Mouse (Mus musculus): ENCODE measurements at regions not wholly inside any gene's neighbourhood (a gene's known extent, or its start where the extent isn't known, plus 50 kb on each side); places are given as distances from the start of the nearest gene placed in this dataset.

- no peak for DNase-seq (ENCODE audit: low spot score in 2 of 2)
- intact Hi-C loops (cut with DNase I) = no loop called here
These were observed 315.4 kb upstream of the Jmjd1c start for GRCm38 (mm10) chr10:66780335-66781170.

GRCm38 (mm10) chr10:66781171-66781510 lies 314.8 kb upstream of the Jmjd1c start:
- DNase-seq (ENCODE audit: low spot score in 2 of 2) = no peak
- intact Hi-C loops (cut with DNase I) = no loop called here

DNA sequence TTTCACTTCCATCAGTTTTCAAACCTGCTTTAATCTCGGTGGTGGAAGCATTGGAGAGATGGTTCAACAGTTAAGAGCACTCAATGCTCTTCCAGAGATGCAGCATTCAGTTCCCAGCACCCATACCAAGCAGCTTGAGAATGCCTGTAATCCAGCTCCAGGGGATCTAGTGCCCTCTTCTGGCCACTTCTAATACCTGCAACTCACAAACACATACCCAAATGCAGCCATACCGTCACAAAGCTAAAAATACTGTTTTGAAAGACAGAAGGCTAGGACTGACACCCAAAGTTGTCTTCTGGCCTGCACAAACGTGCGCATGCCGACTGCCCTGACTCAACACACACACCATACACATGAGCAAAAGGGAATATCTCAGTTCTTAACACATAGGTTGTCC lies 313.9 kb upstream of the Jmjd1c start:
- no peak for DNase-seq (ENCODE audit: low spot score in 2 of 2)
- intact Hi-C loops (cut with DNase I) = no loop called here

- no peak for DNase-seq (ENCODE audit: low spot score in 2 of 2)
- intact Hi-C loops (cut with DNase I) = no loop called here
These were observed 308.1 kb upstream of the Jmjd1c start for GRCm38 (mm10) chr10:66787812-66788211.

GRCm38 (mm10) chr10:66796296-66796695 lies 299.6 kb upstream of the Jmjd1c start:
- intact Hi-C loops (cut with DNase I) = no loop called here
- no peak for DNase-seq (ENCODE audit: low spot score in 2 of 2)

- intact Hi-C loops (cut with DNase I) = no loop called here
- DNase-seq (ENCODE audit: low spot score in 2 of 2) = no peak
These were observed 293.2 kb upstream of the Jmjd1c start for GRCm38 (mm10) chr10:66802691-66803090.

DNA sequence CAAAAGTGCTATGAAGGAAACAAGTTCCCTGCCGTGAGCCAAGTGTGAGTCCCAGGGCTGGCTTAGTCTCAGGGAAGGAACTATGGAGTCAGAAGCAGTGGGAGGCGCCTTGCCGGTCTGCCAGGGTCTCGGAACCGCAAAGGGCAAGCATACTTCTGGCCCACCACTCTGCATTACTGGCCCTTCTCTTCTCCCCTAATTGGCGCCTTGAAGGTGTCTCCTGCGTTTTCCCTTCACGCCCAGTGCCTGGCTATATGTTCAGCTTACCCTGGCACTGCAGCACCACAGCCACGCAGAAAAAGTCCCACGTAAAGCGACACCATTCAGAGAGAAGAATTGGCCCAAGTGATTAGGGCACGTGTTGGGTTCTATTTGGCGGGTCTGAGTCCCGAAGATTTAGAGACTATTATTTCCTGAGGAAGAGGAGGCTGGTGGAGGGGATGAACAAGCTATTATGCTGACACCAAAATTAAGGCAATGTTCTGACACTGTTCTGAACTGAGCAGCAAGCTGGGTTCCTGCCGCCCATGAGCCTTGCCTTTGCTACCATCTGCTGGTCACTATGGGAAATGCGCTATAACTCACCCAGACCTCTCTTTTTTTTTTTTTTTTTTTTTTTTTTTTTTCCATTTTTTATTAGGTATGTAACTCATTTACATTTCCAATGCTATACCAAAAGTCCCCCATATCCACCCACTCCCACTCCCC lies 288.5 kb upstream of the Jmjd1c start:
- intact Hi-C loops (cut with DNase I) = loop anchor here (5.0 kb wide), 1 partner anchor 65 kb away; no protein-coding TSS in a partner anchor
- peak; percentile 61 to 71 for DNase-seq (ENCODE audit: low spot score in 2 of 2)

- DNase-seq (ENCODE audit: low spot score in 2 of 2) = no peak
- intact Hi-C loops (cut with DNase I) = no loop called here
These were observed 283.2 kb upstream of the Jmjd1c start for GRCm38 (mm10) chr10:66812515-66813260.

- no peak for DNase-seq (ENCODE audit: low spot score in 2 of 2)
- intact Hi-C loops (cut with DNase I) = no loop called here
These were observed 281.9 kb upstream of the Jmjd1c start for GRCm38 (mm10) chr10:66813850-66814564.

GRCm38 (mm10) chr10:66814565-66815201 lies 281.2 kb upstream of the Jmjd1c start:
- intact Hi-C loops (cut with DNase I) = no loop called here

DNA sequence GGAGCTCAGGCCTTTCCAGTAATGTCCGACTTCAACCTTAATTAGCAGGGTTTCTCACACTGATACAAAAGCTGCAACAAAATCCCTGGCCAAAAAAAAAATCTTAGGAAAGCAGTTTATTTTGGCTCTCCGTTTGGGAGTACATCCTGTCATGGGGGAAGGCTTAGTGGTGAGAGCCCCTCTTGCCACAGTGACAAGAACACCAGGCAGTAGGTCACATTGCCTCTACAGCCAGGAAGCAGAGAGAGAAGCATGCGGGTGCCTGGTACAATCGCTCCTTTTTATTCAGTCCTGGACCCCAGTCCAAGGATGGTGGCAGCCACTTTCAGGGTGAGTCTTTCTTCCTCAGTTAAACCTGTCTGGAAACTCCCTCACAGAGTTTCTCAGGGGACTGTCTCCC lies 280.0 kb upstream of the Jmjd1c start:
- intact Hi-C loops (cut with DNase I) = no loop called here
- no peak for DNase-seq (ENCODE audit: low spot score in 2 of 2)

More at GRCm38 (mm10) chr10:66814565-66815201, 281.2 kb upstream of the Jmjd1c start:
- DNase-seq (ENCODE audit: low spot score in 2 of 2) = peak; percentile 84 to 89

- DNase-seq (ENCODE audit: low spot score in 2 of 2) = no peak
- intact Hi-C loops (cut with DNase I) = no loop called here
These were observed 279.1 kb upstream of the Jmjd1c start for GRCm38 (mm10) chr10:66816776-66817175.

- no peak for DNase-seq (ENCODE audit: low spot score in 2 of 2)
- intact Hi-C loops (cut with DNase I) = no loop called here
These were observed 278.0 kb upstream of the Jmjd1c start for GRCm38 (mm10) chr10:66817876-66818275.

- intact Hi-C loops (cut with DNase I) = no loop called here
- no peak for DNase-seq (ENCODE audit: low spot score in 2 of 2)
These were observed 276.4 kb upstream of the Jmjd1c start for GRCm38 (mm10) chr10:66819517-66819916.

- intact Hi-C loops (cut with DNase I) = no loop called here
- no peak for DNase-seq (ENCODE audit: low spot score in 2 of 2)
These were observed 270.2 kb upstream of the Jmjd1c start for GRCm38 (mm10) chr10:66825737-66826136.

DNA sequence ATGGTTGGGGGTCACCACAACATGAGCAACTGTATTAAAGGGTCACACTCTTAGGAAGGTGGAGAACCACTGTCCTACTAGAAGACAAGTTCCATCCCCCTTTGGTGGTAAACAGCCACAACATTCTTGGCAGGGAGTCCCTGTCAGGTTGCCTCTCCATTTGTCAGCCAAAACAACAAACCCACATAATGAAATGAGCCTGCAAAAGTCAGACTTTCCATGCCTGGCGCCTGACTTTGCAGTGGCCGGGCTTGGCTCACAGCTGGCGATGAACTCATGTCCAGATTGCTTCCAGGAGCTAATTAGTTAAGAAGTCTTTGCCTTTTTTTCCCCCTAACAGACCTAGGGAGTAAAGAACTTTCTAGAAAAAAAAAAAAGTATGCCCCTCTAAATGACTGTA lies 269.6 kb upstream of the Jmjd1c start:
- intact Hi-C loops (cut with DNase I) = no loop called here
- DNase-seq (ENCODE audit: low spot score in 2 of 2) = no peak

- intact Hi-C loops (cut with DNase I) = no loop called here
- DNase-seq (ENCODE audit: low spot score in 2 of 2) = no peak
These were observed 261.0 kb upstream of the Jmjd1c start for GRCm38 (mm10) chr10:66834974-66835373.

DNA sequence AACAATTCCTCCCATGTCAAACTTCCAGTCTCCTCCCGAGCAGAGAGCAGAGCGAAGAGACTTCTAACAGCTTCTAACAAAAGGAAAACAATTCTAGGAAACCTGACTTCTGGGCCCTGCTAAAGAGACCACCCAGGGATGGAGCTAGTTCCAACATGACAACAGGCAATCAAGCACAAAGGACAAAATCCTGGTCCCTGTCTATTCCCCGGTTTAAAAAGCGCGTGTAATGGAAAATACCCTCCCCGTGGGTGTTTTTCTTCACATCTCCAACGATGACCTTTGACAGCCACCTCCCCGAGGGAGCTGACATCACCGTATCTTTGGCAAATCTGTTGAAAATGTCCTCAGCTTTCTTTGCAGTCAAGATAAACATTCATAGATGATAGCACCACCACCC lies 256.9 kb upstream of the Jmjd1c start:
- no peak for DNase-seq (ENCODE audit: low spot score in 2 of 2)
- intact Hi-C loops (cut with DNase I) = no loop called here

GRCm38 (mm10) chr10:66843258-66843657 lies 252.7 kb upstream of the Jmjd1c start:
- intact Hi-C loops (cut with DNase I) = no loop called here
- no peak for DNase-seq (ENCODE audit: low spot score in 2 of 2)
